ENCODE assay signal across 10 mouse cellular contexts in genomic region chr16:33024456-33025104, GRCm38 (mm10). TPM values are rescaled to one million over a fixed set of nuclear protein-coding genes. Genes with fewer than 3 reads are reported as not detected.
DNase-seq lines count a peak whose midpoint lies in the region; ATAC-seq and TF ChIP-seq lines count a peak whose summit lies in the region.
"Had no signal": no experiment of that assay in that cellular context is flagged by ENCODE, and none has a peak within 500 bp of the region (broad histone marks: within the 10 kb centered on the region; RNA-seq: fewer than 3 reads in every experiment).

No protein-coding gene starts in this region.

- H3K4me1 ChIP-seq in heart, embryonic 13.5 days: no peaks in the 10 kb centered on the region
- H3K4me1 ChIP-seq in heart, adult 2 months (ENCODE audit: control insufficient read depth, insufficient read depth, low read length): no peaks in the 10 kb centered on the region
- H3K4me1 ChIP-seq in kidney, embryonic 15.5 days: 0 out of 2 replicates have a peak, but pooled peaks cover 2% of the 10 kb centered on the region
- H3K4me1 ChIP-seq: hindbrain, embryonic 15.5 days; neural tube, embryonic 15.5 days had no signal

- TF ChIP-seq EP300 in heart, adult 2 months (IDR thresholded peaks at IDR 0.05; ENCODE audit: insufficient read depth, low read depth, low read length): no peak

- H3K4me2 ChIP-seq in heart, embryonic 13.5 days: no peak overlapping the region
- H3K4me2 ChIP-seq in kidney, embryonic 15.5 days: no peak overlapping the region
- H3K4me2 ChIP-seq: hindbrain, embryonic 15.5 days; midbrain, embryonic 11.5 days; neural tube, embryonic 15.5 days had no signal

- no peak for ATAC-seq in heart, embryonic 13.5 days (ENCODE audit: extremely low read depth, insufficient number of reproducible peaks, low FRiP score, low TSS enrichment)
- no peak for ATAC-seq in kidney, embryonic 15.5 days (replicated peaks; ENCODE audit: low FRiP score)

- H3K27ac ChIP-seq in heart, embryonic 13.5 days (replicated peaks): no peak overlapping the region
- H3K27ac ChIP-seq in heart, adult 2 months: no peak overlapping the region
- no peak overlapping the region for H3K27ac ChIP-seq in kidney, embryonic 15.5 days
- H3K27ac ChIP-seq: hindbrain, embryonic 15.5 days; neural tube, embryonic 15.5 days had no signal

- DNase-seq in heart, adult 2 months: no peak
- peak; percentile 12 for DNase-seq in thymus, postnatal 14 days
- DNase-seq in thymus, adult 18-20 months: no peak
- peak; percentile 32 to 62 for DNase-seq in layer of hippocampus, postnatal 14 days (ENCODE audit: low spot score in 2 of 2)
- DNase-seq in spleen, postnatal 14 days (ENCODE audit: low spot score in 2 of 2): no peak

- no peak for TF ChIP-seq POLR2A in heart, adult 2 months (IDR thresholded peaks at IDR 0.05; ENCODE audit: insufficient read depth, low read depth, low read length)

- 62% methylated on average over 8 of the region's 8 CpGs for WGBS in heart, embryonic 13.5 days
- 56% methylated on average over 8 of the region's 8 CpGs for WGBS in heart, adult 2 months
- 74% methylated on average over 8 of the region's 8 CpGs for WGBS in kidney, embryonic 15.5 days

- no peaks in the 10 kb centered on the region for H3K79me2 ChIP-seq in heart, adult 2 months (replicated peaks; ENCODE audit: control insufficient read depth, insufficient read depth, low read length)

- no peaks in the 10 kb centered on the region for H3K27me3 ChIP-seq in heart, embryonic 13.5 days (replicated peaks)
- H3K27me3 ChIP-seq in heart, adult 2 months (ENCODE audit: control insufficient read depth, insufficient read depth, low read length): no peaks in the 10 kb centered on the region
- H3K27me3 ChIP-seq in kidney, embryonic 15.5 days: no peaks in the 10 kb centered on the region
- H3K27me3 ChIP-seq: hindbrain, embryonic 15.5 days; neural tube, embryonic 15.5 days had no signal

- no peak overlapping the region for H3K4me3 ChIP-seq in heart, embryonic 13.5 days
- H3K4me3 ChIP-seq in heart, adult 2 months: no peak overlapping the region
- no peak overlapping the region for H3K4me3 ChIP-seq in kidney, embryonic 15.5 days (replicated peaks)
- H3K4me3 ChIP-seq: hindbrain, embryonic 15.5 days; neural tube, embryonic 15.5 days had no signal

- peak overlapping the region; percentile 24; the same call in 1 of the 2 replicates for H3K9ac ChIP-seq in heart, embryonic 13.5 days
- no peak overlapping the region for H3K9ac ChIP-seq in heart, adult 2 months (ENCODE audit: low read depth, low read length)
- H3K9ac ChIP-seq in kidney, embryonic 15.5 days: no peak overlapping the region
- H3K9ac ChIP-seq: hindbrain, embryonic 15.5 days; neural tube, embryonic 15.5 days had no signal

- no peaks in the 10 kb centered on the region for H3K9me3 ChIP-seq in heart, embryonic 13.5 days
- no peaks in the 10 kb centered on the region for H3K9me3 ChIP-seq in kidney, embryonic 15.5 days (replicated peaks)
- H3K9me3 ChIP-seq: hindbrain, embryonic 15.5 days; neural tube, embryonic 15.5 days had no signal

- intact Hi-C loops in heart, adult 2 months (cut with DNase I): loop anchor here (5.0 to 10.0 kb wide), 3 partner anchors 133 to 310 kb away; partner anchors contain the start of gene Smbd1

- no peaks in the 10 kb centered on the region for H3K36me3 ChIP-seq in heart, embryonic 13.5 days
- no peaks in the 10 kb centered on the region for H3K36me3 ChIP-seq in heart, adult 2 months (ENCODE audit: control insufficient read depth, insufficient read depth, low read length)
- no peaks in the 10 kb centered on the region for H3K36me3 ChIP-seq in kidney, embryonic 15.5 days
- H3K36me3 ChIP-seq: hindbrain, embryonic 15.5 days; neural tube, embryonic 15.5 days had no signal

- TF ChIP-seq CTCF in heart, adult 2 months (IDR thresholded peaks at IDR 0.05): no peak

RNA-seq across cellular contexts. Expression of gene Iqcg, which starts 31.4 kb away (rescaled TPM):
- 1.6 and 1.7 TPM in 2 replicates for polyA plus RNA-seq in heart, embryonic 13.5 days (2015; fragmentation: Nextera tagmentation; extraction: Ambion mirVana)
- under 1 TPM; 0.57 to 0.84 TPM for total RNA-seq in heart, adult 2 months (2021)
- 0.09 and 0.25 TPM in 2 replicates for polyA plus RNA-seq in heart, adult 2 months (2012; rRNA removed)
- 1 to 10 TPM; 4.5 to 8.7 TPM for total RNA-seq in layer of hippocampus, postnatal 14 days (2021)
- polyA plus RNA-seq in kidney, embryonic 15.5 days (2015; fragmentation: Nextera tagmentation; extraction: Ambion mirVana): 3.9 and 4.2 TPM in 2 replicates

RNA-seq across cellular contexts. Expression of gene Rpl35a, which starts 31.7 kb away (rescaled TPM):
- 652 and 689 TPM in 2 replicates for polyA plus RNA-seq in heart, embryonic 13.5 days (2015; fragmentation: Nextera tagmentation; extraction: Ambion mirVana)
- total RNA-seq in heart, adult 2 months (2021): 100 to 1,000 TPM; 298 to 319 TPM
- 167 and 313 TPM in 2 replicates for polyA plus RNA-seq in heart, adult 2 months (2012; rRNA removed)
- total RNA-seq in layer of hippocampus, postnatal 14 days (2021): 100 to 1,000 TPM; 237 to 253 TPM
- 999 and 1,117 TPM in 2 replicates for polyA plus RNA-seq in kidney, embryonic 15.5 days (2015; fragmentation: Nextera tagmentation; extraction: Ambion mirVana)

RNA-seq across cellular contexts. Expression of gene Lmln, which starts 37.7 kb away (rescaled TPM):
- 2.2 and 3.5 TPM in 2 replicates for polyA plus RNA-seq in heart, embryonic 13.5 days (2015; fragmentation: Nextera tagmentation; extraction: Ambion mirVana)
- total RNA-seq in heart, adult 2 months (2021): 1 to 10 TPM; 1.9 to 2.0 TPM
- 1.1 and 1.8 TPM in 2 replicates for polyA plus RNA-seq in heart, adult 2 months (2012; rRNA removed)
- total RNA-seq in layer of hippocampus, postnatal 14 days (2021): 10 to 100 TPM; 13.2 to 15.2 TPM
- polyA plus RNA-seq in kidney, embryonic 15.5 days (2015; fragmentation: Nextera tagmentation; extraction: Ambion mirVana): 2.3 and 4.1 TPM in 2 replicates

Comparison
In these comparisons a context has a peak if more than half of its experiments do, and no peak if none do; other contexts are left out.
1. DNase-seq: peak in thymus, postnatal 14 days (single experiment) and layer of hippocampus, postnatal 14 days (2 of 2); none in heart, adult 2 months (0 of 2), thymus, adult 18-20 months (0 of 2) and spleen, postnatal 14 days (0 of 2).